Mouse (Mus musculus) cerebellum, adult 18-20 months (tissue): ENCODE measurements around the gene A630001G21Rik.
A peak's percentile ranks its signal among the peaks of the same experiment; 100 is the strongest.

ENCODE experiments used
- DNase-seq, 2 experiments: peaks; one replicate each; pipeline ENCODE4 v3.0.0; 2021

The A630001G21Rik gene

GRCm38 (mm10) chr1:85767754-85768153 lies 10.7 kb downstream of the A630001G21Rik start:
- no peak for DNase-seq

GRCm38 (mm10) chr1:85766120-85766519 lies 12.3 kb downstream of the A630001G21Rik start:
- no peak for DNase-seq

- DNase-seq: no peak
These were observed 14.2 kb downstream of the A630001G21Rik start for GRCm38 (mm10) chr1:85764291-85764690.

- DNase-seq: no peak
These were observed 15.1 kb downstream of the A630001G21Rik start for GRCm38 (mm10) chr1:85763386-85763785.

GRCm38 (mm10) chr1:85761665-85762064 lies 16.8 kb downstream of the A630001G21Rik start:
- DNase-seq: no peak

GRCm38 (mm10) chr1:85758969-85759293 lies 19.5 kb downstream of the A630001G21Rik start:
- DNase-seq: no peak

- no peak for DNase-seq
These were observed 20.0 kb downstream of the A630001G21Rik start for GRCm38 (mm10) chr1:85758231-85758968.

GRCm38 (mm10) chr1:85757531-85758230 lies 20.8 kb downstream of the A630001G21Rik start:
- DNase-seq: no peak

- no peak for DNase-seq
These were observed 26.3 kb downstream of the A630001G21Rik start for GRCm38 (mm10) chr1:85751932-85752680.

GRCm38 (mm10) chr1:85751494-85751893 lies 26.9 kb downstream of the A630001G21Rik start:
- no peak for DNase-seq

GRCm38 (mm10) chr1:85750650-85751049 lies 27.8 kb downstream of the A630001G21Rik start:
- no peak for DNase-seq

GRCm38 (mm10) chr1:85749829-85750228 lies 28.6 kb downstream of the A630001G21Rik start:
- DNase-seq: no peak

- no peak for DNase-seq
These were observed 31.9 kb downstream of the A630001G21Rik start for GRCm38 (mm10) chr1:85746511-85746910.

- no peak for DNase-seq
These were observed 33.9 kb downstream of the A630001G21Rik start for GRCm38 (mm10) chr1:85744539-85744938.

- DNase-seq: no peak
These were observed 35.4 kb downstream of the A630001G21Rik start for GRCm38 (mm10) chr1:85742916-85743505.

- no peak for DNase-seq
These were observed 36.1 kb downstream of the A630001G21Rik start for GRCm38 (mm10) chr1:85742333-85742732.

GRCm38 (mm10) chr1:85740923-85741322 lies 37.5 kb downstream of the A630001G21Rik start:
- DNase-seq: no peak

GRCm38 (mm10) chr1:85739819-85740218 lies 38.6 kb downstream of the A630001G21Rik start:
- no peak for DNase-seq

- DNase-seq: no peak
These were observed 39.4 kb downstream of the A630001G21Rik start for GRCm38 (mm10) chr1:85739000-85739399.

GRCm38 (mm10) chr1:85736355-85737184 lies 41.9 kb downstream of the A630001G21Rik start:
- peak; percentile 63 to 66 for DNase-seq

GRCm38 (mm10) chr1:85735463-85736123 lies 42.9 kb downstream of the A630001G21Rik start:
- DNase-seq: no peak

- DNase-seq: no peak
These were observed 43.9 kb downstream of the A630001G21Rik start for GRCm38 (mm10) chr1:85734511-85734910.
